Mouse (Mus musculus): ENCODE measurements at regions not wholly inside any gene's neighbourhood (a gene's known extent, or its start where the extent isn't known, plus 50 kb on each side); places are given as distances from the start of the nearest gene placed in this dataset.
"Not testable (repeated sequence)": the region's sequence is repeated elsewhere in the genome, so short reads cannot be mapped to it uniquely, and the experiment has no call there.

GRCm38 (mm10) chr4:9724801-9725200, 1149.5 kb upstream of the 2610301B20Rik start:
- H3K9me3 ChIP-seq (replicated peaks); H3K9ac ChIP-seq; H3K4me2 ChIP-seq; H3K27ac ChIP-seq; H3K36me3 ChIP-seq (ENCODE audit: poor library complexity, severe bottlenecking); ATAC-seq; H3K4me1 ChIP-seq; H3K4me3 ChIP-seq; H3K27me3 ChIP-seq: not testable (repeated sequence)
- WGBS, result 89% methylated on average over 2 of the region's 2 CpGs

- Histone ChIP-seq H3K4me1 (no peaks in the 10 kb centered on the region), H3K27me3 (no peaks in the 10 kb centered on the region), H3K36me3 (ENCODE audit: poor library complexity, severe bottlenecking) (no peaks in the 10 kb centered on the region), H3K27ac (no peak overlapping the region), H3K9ac (no peak overlapping the region), H3K4me2 (no peak overlapping the region), H3K4me3 (no peak overlapping the region), H3K9me3 (replicated peaks) (no peaks in the 10 kb centered on the region)
- WGBS, result 81% methylated on average over 4 of the region's 4 CpGs
- ATAC-seq, result no peak
These were observed 1136.6 kb upstream of the 2610301B20Rik start for GRCm38 (mm10) chr4:9737691-9738090.

GRCm38 (mm10) chr4:9747411-9747938, 1126.8 kb upstream of the 2610301B20Rik start:
- H3K27me3 ChIP-seq, result no peaks in the 10 kb centered on the region
- H3K9ac ChIP-seq, result no peak overlapping the region
- no peak overlapping the region for H3K27ac ChIP-seq
- H3K4me2 ChIP-seq, result no peak overlapping the region
- no peaks in the 10 kb centered on the region for H3K9me3 ChIP-seq (replicated peaks)
- H3K36me3 ChIP-seq (ENCODE audit: poor library complexity, severe bottlenecking), result no peaks in the 10 kb centered on the region
- no peak for ATAC-seq
- no peak overlapping the region for H3K4me3 ChIP-seq
- 93% methylated on average over 6 of the region's 6 CpGs for WGBS
- H3K4me1 ChIP-seq, result no peaks in the 10 kb centered on the region

- H3K4me2 ChIP-seq, result no peak overlapping the region
- H3K4me3 ChIP-seq, result no peak overlapping the region
- 81% methylated on average over 2 of the region's 2 CpGs for WGBS
- no peak overlapping the region for H3K9ac ChIP-seq
- no peak overlapping the region for H3K27ac ChIP-seq
- no peaks in the 10 kb centered on the region for H3K4me1 ChIP-seq
- ATAC-seq, result no peak
- no peaks in the 10 kb centered on the region for H3K27me3 ChIP-seq
- no peaks in the 10 kb centered on the region for H3K36me3 ChIP-seq (ENCODE audit: poor library complexity, severe bottlenecking)
- H3K9me3 ChIP-seq (replicated peaks), result no peaks in the 10 kb centered on the region
These were observed 1126.2 kb upstream of the 2610301B20Rik start for GRCm38 (mm10) chr4:9748110-9748509.

- H3K4me1 ChIP-seq, result no peaks in the 10 kb centered on the region
- H3K27me3 ChIP-seq, result no peaks in the 10 kb centered on the region
- no peak overlapping the region for H3K4me2 ChIP-seq
- no peak overlapping the region for H3K27ac ChIP-seq
- no peak for ATAC-seq
- H3K36me3 ChIP-seq (ENCODE audit: poor library complexity, severe bottlenecking), result no peaks in the 10 kb centered on the region
- H3K4me3 ChIP-seq, result no peak overlapping the region
- no peaks in the 10 kb centered on the region for H3K9me3 ChIP-seq (replicated peaks)
- H3K9ac ChIP-seq, result no peak overlapping the region
- WGBS, result 91% methylated on average over 3 of the region's 3 CpGs
These were observed 1124.4 kb upstream of the 2610301B20Rik start for GRCm38 (mm10) chr4:9749877-9750276.

- no peaks in the 10 kb centered on the region for H3K27me3 ChIP-seq
- no peaks in the 10 kb centered on the region for H3K36me3 ChIP-seq (ENCODE audit: poor library complexity, severe bottlenecking)
- no peak for ATAC-seq
- H3K9me3 ChIP-seq (replicated peaks), result no peaks in the 10 kb centered on the region
- no peak overlapping the region for H3K4me3 ChIP-seq
- no peak overlapping the region for H3K9ac ChIP-seq
- 66% methylated on average over 4 of the region's 4 CpGs for WGBS
- H3K27ac ChIP-seq, result no peak overlapping the region
- no peaks in the 10 kb centered on the region for H3K4me1 ChIP-seq
- no peak overlapping the region for H3K4me2 ChIP-seq
These were observed 1123.9 kb upstream of the 2610301B20Rik start for GRCm38 (mm10) chr4:9750404-9750803.

GRCm38 (mm10) chr4:9763321-9763720, 1111.0 kb upstream of the 2610301B20Rik start:
- Histone ChIP-seq H3K36me3 (ENCODE audit: poor library complexity, severe bottlenecking) (no peaks in the 10 kb centered on the region), H3K4me1 (no peaks in the 10 kb centered on the region), H3K27ac (no peak overlapping the region), H3K9me3 (replicated peaks) (no peaks in the 10 kb centered on the region), H3K9ac (no peak overlapping the region), H3K4me2 (no peak overlapping the region), H3K27me3 (no peaks in the 10 kb centered on the region), H3K4me3 (no peak overlapping the region)
- no peak for ATAC-seq
- 72% methylated on average over 1 of the region's 1 CpGs for WGBS

GRCm38 (mm10) chr4:9769633-9770205, 1104.6 kb upstream of the 2610301B20Rik start:
- Histone ChIP-seq H3K4me3 (peak overlapping the region; percentile 60), H3K4me2 (peak overlapping the region; percentile 89), H3K27ac (no peak overlapping the region), H3K9ac (no peak overlapping the region), H3K9me3 (replicated peaks) (no peaks in the 10 kb centered on the region), H3K27me3 (no peaks in the 10 kb centered on the region), H3K4me1 (0 out of 2 replicates have a peak, but pooled peaks cover 5% of the 10 kb centered on the region), H3K36me3 (ENCODE audit: poor library complexity, severe bottlenecking) (no peaks in the 10 kb centered on the region)
- WGBS, result 69% methylated on average over 9 of the region's 9 CpGs
- ATAC-seq, result peak; percentile 17; the same call in 1 of the 2 replicates

- ATAC-seq, result peak; percentile 87
- Histone ChIP-seq H3K27ac (no peak overlapping the region), H3K4me3 (peak overlapping the region; percentile 60), H3K27me3 (no peaks in the 10 kb centered on the region), H3K9me3 (replicated peaks) (no peaks in the 10 kb centered on the region), H3K36me3 (ENCODE audit: poor library complexity, severe bottlenecking) (no peaks in the 10 kb centered on the region), H3K4me2 (peak overlapping the region; percentile 89), H3K4me1 (0 out of 2 replicates have a peak, but pooled peaks cover 5% of the 10 kb centered on the region), H3K9ac (peak overlapping the region; percentile 71)
- WGBS, result 2% methylated on average over 37 of the region's 38 CpGs
These were observed 1103.8 kb upstream of the 2610301B20Rik start for GRCm38 (mm10) chr4:9770372-9771102.

- Histone ChIP-seq H3K4me2 (peak overlapping the region; percentile 89), H3K27ac (no peak overlapping the region), H3K9me3 (replicated peaks) (no peaks in the 10 kb centered on the region), H3K9ac (peak overlapping the region; percentile 71), H3K36me3 (ENCODE audit: poor library complexity, severe bottlenecking) (no peaks in the 10 kb centered on the region), H3K4me3 (peak overlapping the region; percentile 60), H3K27me3 (no peaks in the 10 kb centered on the region), H3K4me1 (0 out of 2 replicates have a peak, but pooled peaks cover 5% of the 10 kb centered on the region)
- WGBS, result 2% methylated on average over 5 of the region's 5 CpGs
- ATAC-seq, result peak; percentile 79
These were observed 1103.2 kb upstream of the 2610301B20Rik start for GRCm38 (mm10) chr4:9771103-9771474.

- Histone ChIP-seq H3K4me1 (no peaks in the 10 kb centered on the region), H3K36me3 (ENCODE audit: poor library complexity, severe bottlenecking) (no peaks in the 10 kb centered on the region), H3K9ac (no peak overlapping the region), H3K27me3 (no peaks in the 10 kb centered on the region), H3K4me2 (no peak overlapping the region), H3K27ac (no peak overlapping the region), H3K4me3 (no peak overlapping the region), H3K9me3 (replicated peaks) (no peaks in the 10 kb centered on the region)
- WGBS, result 91% methylated on average over 8 of the region's 8 CpGs
- no peak for ATAC-seq
These were observed 1095.9 kb upstream of the 2610301B20Rik start for GRCm38 (mm10) chr4:9778391-9778790.

- H3K27me3 ChIP-seq, result no peaks in the 10 kb centered on the region
- H3K27ac ChIP-seq, result no peak overlapping the region
- no peaks in the 10 kb centered on the region for H3K36me3 ChIP-seq (ENCODE audit: poor library complexity, severe bottlenecking)
- no peak overlapping the region for H3K4me3 ChIP-seq
- H3K9ac ChIP-seq, result no peak overlapping the region
- 83% methylated on average over 3 of the region's 3 CpGs for WGBS
- H3K9me3 ChIP-seq (replicated peaks), result no peaks in the 10 kb centered on the region
- H3K4me1 ChIP-seq, result no peaks in the 10 kb centered on the region
- ATAC-seq, result no peak
- no peak overlapping the region for H3K4me2 ChIP-seq
These were observed 1094.7 kb upstream of the 2610301B20Rik start for GRCm38 (mm10) chr4:9779594-9779993.
